Mouse (Mus musculus): ENCODE results near the gene Snx7. TPM values are rescaled to one million over a fixed set of nuclear protein-coding genes. Genes with fewer than 3 reads are reported as not detected.

Gene Snx7
- total and polyA plus RNA-seq, 3 experiments: not detected

GRCm38 (mm10) chr3:117826486-117827200 lies 42.1 kb downstream of the Snx7 start:
- dilution Hi-C loops (cut with MboI; ENCODE audit: extremely low pct_ligation_motif_present, extremely low pct_unique_long_range_greater_than_20kb, low sequenced_read_pairs) (no loop called here), in situ Hi-C loops (cut with MboI; ENCODE audit: low pct_ligation_motif_present, low pct_unique_long_range_greater_than_20kb, low sequenced_read_pairs) (no loop called here)
- no peaks in the 10 kb centered on the region for H3K9me3 ChIP-seq (replicated peaks; ENCODE audit: low read length)
- H3K27me3 ChIP-seq (replicated peaks): no peaks in the 10 kb centered on the region
- no peak overlapping the region for H3K9ac ChIP-seq (ENCODE audit: insufficient read depth, low read depth)
- H3K4me1 ChIP-seq (ENCODE audit: control insufficient read depth in 1 of 2, insufficient read depth in 2 of 2): no peaks in the 10 kb centered on the region
- no peak overlapping the region for H3K4me3 ChIP-seq (replicated peaks in 1 of 3; ENCODE audit: low read depth in 2 of 3, low read length in 2 of 3, poor library complexity in 1 of 3)
- H3K4me2 ChIP-seq (ENCODE audit: insufficient read depth, low read depth, poor library complexity, severe bottlenecking): no peak overlapping the region
- H3K27ac ChIP-seq (ENCODE audit: insufficient read depth, low read depth): no peak overlapping the region
- DNase-seq (ENCODE audit: extremely low read depth): no peak
- H3K36me3 ChIP-seq (replicated peaks in 1 of 2; ENCODE audit: control insufficient read depth in 1 of 2, insufficient read depth in 1 of 2, low read length in 1 of 2): no peaks in the 10 kb centered on the region
- H3K79me2 ChIP-seq (replicated peaks; ENCODE audit: control insufficient read depth, extremely low read depth, insufficient read depth, poor library complexity, severe bottlenecking): no peaks in the 10 kb centered on the region
- no peak for TF ChIP-seq RCOR1 (conservative IDR thresholded peaks at IDR 0.05; ENCODE audit: low read depth, low read length)
- TF ChIP-seq POLR2A (IDR thresholded peaks at IDR 0.05; ENCODE audit: low read depth, low read length): no peak
- TF ChIP-seq ZC3H11A (IDR thresholded peaks at IDR 0.05; ENCODE audit: low read depth, low read length): no peak
- no peak for TF ChIP-seq UBTF (IDR thresholded peaks at IDR 0.05; ENCODE audit: low read depth, low read length)
- TF ChIP-seq SIN3A (IDR thresholded peaks at IDR 0.05; ENCODE audit: low read length): no peak
- TF ChIP-seq MXI1 (IDR thresholded peaks at IDR 0.05; ENCODE audit: low read depth, low read length): no peak
- no peak for TF ChIP-seq MAZ (IDR thresholded peaks at IDR 0.05; ENCODE audit: low read depth, low read length)
- TF ChIP-seq POLR2AphosphoS2 (IDR thresholded peaks at IDR 0.05; ENCODE audit: low read depth, low read length): no peak
- no peak for TF ChIP-seq USF2 (conservative IDR thresholded peaks at IDR 0.05; ENCODE audit: low read depth, low read length)
- no peak for TF ChIP-seq NELFE (IDR thresholded peaks at IDR 0.05; ENCODE audit: low read depth, low read length)
- no peak for TF ChIP-seq JUND (conservative IDR thresholded peaks at IDR 0.05; ENCODE audit: low read depth, low read length)

GRCm38 (mm10) chr3:117823218-117823617 lies 45.5 kb downstream of the Snx7 start:
- in situ Hi-C loops (cut with MboI; ENCODE audit: low pct_ligation_motif_present, low pct_unique_long_range_greater_than_20kb, low sequenced_read_pairs) (no loop called here), dilution Hi-C loops (cut with MboI; ENCODE audit: extremely low pct_ligation_motif_present, extremely low pct_unique_long_range_greater_than_20kb, low sequenced_read_pairs) (no loop called here)
- H3K79me2 ChIP-seq (replicated peaks; ENCODE audit: control insufficient read depth, extremely low read depth, insufficient read depth, poor library complexity, severe bottlenecking): no peaks in the 10 kb centered on the region
- H3K36me3 ChIP-seq (replicated peaks in 1 of 2; ENCODE audit: control insufficient read depth in 1 of 2, insufficient read depth in 1 of 2, low read length in 1 of 2): no peaks in the 10 kb centered on the region
- no peaks in the 10 kb centered on the region for H3K9me3 ChIP-seq (replicated peaks; ENCODE audit: low read length)
- H3K9ac ChIP-seq (ENCODE audit: insufficient read depth, low read depth): no peak overlapping the region
- no peaks in the 10 kb centered on the region for H3K27me3 ChIP-seq (replicated peaks)
- H3K27ac ChIP-seq (ENCODE audit: insufficient read depth, low read depth): no peak overlapping the region
- H3K4me2 ChIP-seq (ENCODE audit: insufficient read depth, low read depth, poor library complexity, severe bottlenecking): no peak overlapping the region
- H3K4me3 ChIP-seq (replicated peaks in 1 of 3; ENCODE audit: low read depth in 2 of 3, low read length in 2 of 3, poor library complexity in 1 of 3): no peak overlapping the region
- DNase-seq (ENCODE audit: extremely low read depth): no peak
- H3K4me1 ChIP-seq (ENCODE audit: control insufficient read depth in 1 of 2, insufficient read depth in 2 of 2): no peaks in the 10 kb centered on the region
- no peak for TF ChIP-seq JUN (IDR thresholded peaks at IDR 0.05; ENCODE audit: insufficient read depth, low read depth, low read length)
- TF ChIP-seq USF1 (IDR thresholded peaks at IDR 0.05; ENCODE audit: low read depth, low read length): no peak
- TF ChIP-seq SIN3A (IDR thresholded peaks at IDR 0.05; ENCODE audit: low read length): no peak
- no peak for TF ChIP-seq RAD21 (IDR thresholded peaks at IDR 0.05; ENCODE audit: low read depth, low read length)
- no peak for TF ChIP-seq NRF1 (IDR thresholded peaks at IDR 0.05; ENCODE audit: low read depth, low read length)
- TF ChIP-seq ZKSCAN1 (IDR thresholded peaks at IDR 0.05; ENCODE audit: borderline replicate concordance, low read depth, low read length): no peak
- TF ChIP-seq ZMIZ1 (IDR thresholded peaks at IDR 0.05; ENCODE audit: low read depth, low read length): no peak
